Mouse (Mus musculus) hindbrain, embryonic 15.5 days (tissue): ENCODE measurements around the gene Mvb12a. TPM values are rescaled to one million over a fixed set of nuclear protein-coding genes. Genes with fewer than 3 reads are reported as not detected.
A peak's percentile ranks its signal among the peaks of the same experiment; 100 is the strongest.

ENCODE experiments used
- ATAC-seq: fragments of 200-750 bp; cut with Nextera tagmentation; 2 replicates; pipeline ENCODE4 v1.8.0; 2017; ENCODE audit warnings: low read depth, moderate number of reproducible peaks, moderate TSS enrichment; ENCODE audit not compliant: low FRiP score
- H3K27ac ChIP-seq: fragments of 300-500 bp; sonication (generic); replicated peaks from 2 replicates; pipeline ENCODE4 v1.5.1; 2015; ENCODE audit warnings: mild to moderate bottlenecking, inconsistent platforms
- H3K27me3 ChIP-seq: fragments of 300-500 bp; sonication (generic); 2 replicates; pipeline ENCODE4 v1.6.1; 2015; ENCODE audit warnings: control low read depth, inconsistent platforms
- H3K36me3 ChIP-seq: fragments of 300-500 bp; sonication (generic); 2 replicates; pipeline ENCODE4 v1.6.1; 2015; ENCODE audit warnings: control low read depth, inconsistent platforms
- H3K4me1 ChIP-seq: fragments of 300-500 bp; sonication (generic); replicated peaks from 2 replicates; pipeline ENCODE4 v1.6.1; 2015; ENCODE audit warnings: control low read depth, inconsistent platforms
- H3K4me2 ChIP-seq: fragments of 300-500 bp; sonication (generic); 2 replicates; pipeline ENCODE4 v1.6.1; 2015; ENCODE audit warnings: moderate library complexity, mild to moderate bottlenecking, inconsistent platforms
- H3K4me3 ChIP-seq: fragments of 300-500 bp; sonication (generic); 2 replicates; pipeline ENCODE4 v1.5.1; 2015; ENCODE audit warnings: mild to moderate bottlenecking, inconsistent platforms
- H3K9ac ChIP-seq: fragments of 300-500 bp; sonication (generic); 2 replicates; pipeline ENCODE4 v1.6.1; 2015; ENCODE audit warnings: inconsistent platforms
- H3K9me3 ChIP-seq: fragments of 300-500 bp; sonication (generic); 2 replicates; pipeline ENCODE4 v1.6.1; 2016; ENCODE audit warnings: control low read depth, inconsistent platforms
- WGBS: fragments of 180-500 bp; shearing (Covaris S2); methylation state at CpG from one replicate; pipeline ENCODE4 v1.1.7; 2015; 5-methylcytosine and 5-hydroxymethylcytosine counted together
- polyA plus RNA-seq: library from polyadenylated mRNA; unstranded; fragments of >200 nt; fragmentation: Nextera tagmentation; extraction: Ambion mirVana; gene quantifications from 2 replicates; pipeline ENCODE4 v1.2.1, GENCODE M21; 2015

Mvb12a gene
- polyA plus RNA-seq, 1 experiment from 2014 or later, result 60.3 TPM

DNA sequence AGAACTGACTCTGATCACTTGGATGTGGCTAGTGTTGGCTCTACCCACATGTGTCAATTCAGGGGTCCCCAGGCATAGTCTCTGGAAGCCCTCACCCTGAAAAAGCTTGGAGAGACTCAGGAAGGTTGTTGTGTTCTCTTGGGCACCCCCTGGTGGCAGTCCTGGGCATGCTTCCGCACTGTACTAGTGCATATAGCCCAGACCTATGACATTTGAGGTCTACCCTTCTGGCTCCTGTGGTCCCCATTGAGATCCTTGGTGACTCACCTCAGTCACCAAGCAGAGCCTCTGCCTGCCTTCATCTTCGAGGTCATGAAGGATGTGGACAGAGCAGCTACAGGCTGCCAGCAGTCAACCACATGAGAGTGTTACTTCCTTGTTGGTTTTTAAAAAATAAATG is 44.2 kb downstream of the Mvb12a start:
- no peak for ATAC-seq

DNA sequence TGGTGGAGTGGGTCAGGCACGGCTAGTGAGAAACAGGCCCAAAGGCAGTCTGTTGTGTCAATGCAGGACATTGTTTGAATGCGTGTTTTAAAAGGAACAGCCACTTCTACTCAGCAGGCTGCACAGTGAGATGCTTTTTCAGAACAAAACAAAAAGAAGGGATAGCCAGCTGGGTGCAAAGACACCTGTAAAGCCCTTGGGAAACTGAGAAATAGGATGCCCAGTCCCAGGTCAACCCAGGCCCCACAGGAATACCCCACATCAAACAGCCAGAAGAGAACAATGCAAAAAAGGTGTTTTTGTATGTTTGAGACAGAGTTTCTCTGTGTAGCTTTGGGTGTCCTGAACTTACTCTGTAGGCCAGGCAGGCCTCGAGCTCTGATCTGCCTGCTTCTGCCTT is 46.0 kb downstream of the Mvb12a start:
- Histone ChIP-seq H3K9me3 (no peaks in the 10 kb centered on the region), H3K4me2 (no peak overlapping the region), H3K4me3 (no peak overlapping the region), H3K27me3 (no peaks in the 10 kb centered on the region), H3K36me3 (peaks cover 29% of the 10 kb centered on the region), H3K27ac (no peak overlapping the region), H3K9ac (no peak overlapping the region), H3K4me1 (peaks cover 23% of the 10 kb centered on the region)
- no peak for ATAC-seq
- WGBS, result 60% methylated on average over 3 of the region's 3 CpGs

More for the DNA sequence above, 44.2 kb downstream of the Mvb12a start:
- H3K4me2 ChIP-seq, result no peak overlapping the region
- peaks cover 10% of the 10 kb centered on the region for H3K4me1 ChIP-seq
- H3K9me3 ChIP-seq, result no peaks in the 10 kb centered on the region
- WGBS, result 80% methylated on average over 2 of the region's 2 CpGs
- no peaks in the 10 kb centered on the region for H3K27me3 ChIP-seq
- H3K9ac ChIP-seq, result no peak overlapping the region
- H3K36me3 ChIP-seq, result peaks cover 33% of the 10 kb centered on the region
- no peak overlapping the region for H3K27ac ChIP-seq
- H3K4me3 ChIP-seq, result no peak overlapping the region

DNA sequence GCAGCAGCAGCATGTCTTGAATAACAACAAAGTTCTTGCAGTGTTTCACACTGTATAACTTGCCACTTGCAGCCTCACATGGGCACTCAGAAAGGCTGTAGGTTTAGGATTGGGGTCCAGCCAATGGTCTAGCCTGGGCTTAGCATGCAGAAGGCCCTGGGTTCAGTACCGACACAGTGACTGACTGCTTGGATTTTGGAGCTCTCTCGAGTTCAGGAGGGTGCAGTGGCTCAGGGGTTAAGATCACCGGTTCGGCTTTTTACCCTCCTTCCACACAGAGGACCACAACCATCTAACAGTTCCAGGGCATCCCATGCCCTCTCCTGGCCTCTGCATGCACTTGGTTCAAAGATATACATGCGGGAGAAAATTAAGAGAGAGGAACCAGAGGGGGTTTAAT is 48.3 kb downstream of the Mvb12a start:
- Histone ChIP-seq H3K9me3 (no peaks in the 10 kb centered on the region), H3K4me1 (peaks cover 33% of the 10 kb centered on the region), H3K9ac (peak overlapping the region; percentile 94), H3K27ac (peak overlapping the region; percentile 99), H3K4me3 (peak overlapping the region; percentile 83), H3K4me2 (peak overlapping the region; percentile 97), H3K36me3 (peaks cover 7% of the 10 kb centered on the region), H3K27me3 (no peaks in the 10 kb centered on the region)
- WGBS, result 27% methylated on average over 5 of the region's 5 CpGs
- no peak for ATAC-seq

DNA sequence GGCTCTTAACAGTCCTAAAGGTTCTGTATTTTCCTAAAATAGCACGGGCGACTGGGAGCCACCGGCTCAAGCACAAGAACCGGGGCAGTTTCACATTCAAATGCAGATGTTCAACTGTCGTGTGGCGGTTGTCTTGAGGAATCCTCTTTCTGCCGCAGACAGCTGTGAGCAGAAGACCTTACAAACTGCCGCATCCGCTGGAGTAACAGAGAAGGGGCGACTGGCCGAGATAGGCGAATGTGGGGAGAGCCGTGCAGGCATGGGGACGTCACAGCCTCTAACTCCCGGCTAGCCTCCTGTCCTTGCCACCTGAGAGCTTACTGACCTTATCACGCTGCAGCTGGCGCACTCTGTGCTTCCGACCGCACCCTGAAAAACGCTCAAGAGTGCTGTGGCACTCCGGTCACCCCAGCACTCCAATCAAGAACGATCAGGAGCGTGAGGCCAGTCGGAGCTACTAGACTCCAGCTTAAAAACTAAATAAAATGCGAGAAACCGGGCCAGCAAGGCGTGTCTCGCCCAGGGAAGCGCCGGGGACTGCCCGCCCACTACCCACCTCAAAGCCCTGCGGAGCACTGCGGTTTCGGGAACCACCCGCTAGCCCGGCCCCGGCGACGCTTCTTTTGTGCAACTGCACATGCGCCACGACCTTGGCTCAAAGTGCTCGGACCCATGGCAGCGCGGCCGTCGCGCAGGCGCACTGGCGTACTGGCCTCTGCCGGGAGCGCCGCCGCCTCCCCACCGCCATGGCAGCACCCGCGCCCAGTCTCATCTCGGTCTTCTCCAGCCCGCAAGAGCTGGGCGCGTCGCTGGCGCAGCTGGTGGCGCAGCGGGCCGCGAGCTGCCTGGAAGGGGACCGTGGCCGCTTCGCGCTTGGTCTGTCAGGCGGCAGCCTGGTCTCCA is 49.0 kb downstream of the Mvb12a start, which contains the start of gene Pgls:
Gene Pgls, plus strand, starts transcription at position 706 of the 903 bp plus-strand sequence.
- WGBS, result under 1% methylated on average over 71 of the region's 71 CpGs
- H3K4me1 ChIP-seq, result peaks cover 34% of the 10 kb centered on the region
- H3K36me3 ChIP-seq, result peaks cover under 1% of the 10 kb centered on the region; the same call in 1 of the 2 replicates
- ATAC-seq, result peak; percentile 87
- no peaks in the 10 kb centered on the region for H3K27me3 ChIP-seq
- peak within 1 kb of the TSS; percentile 94 for H3K9ac ChIP-seq
- H3K4me3 ChIP-seq, result peak within 1 kb of the TSS; percentile 83
- H3K27ac ChIP-seq, result peak within 1 kb of the TSS; percentile 99
- H3K9me3 ChIP-seq, result no peaks in the 10 kb centered on the region
- peak within 1 kb of the TSS; percentile 97 for H3K4me2 ChIP-seq

DNA sequence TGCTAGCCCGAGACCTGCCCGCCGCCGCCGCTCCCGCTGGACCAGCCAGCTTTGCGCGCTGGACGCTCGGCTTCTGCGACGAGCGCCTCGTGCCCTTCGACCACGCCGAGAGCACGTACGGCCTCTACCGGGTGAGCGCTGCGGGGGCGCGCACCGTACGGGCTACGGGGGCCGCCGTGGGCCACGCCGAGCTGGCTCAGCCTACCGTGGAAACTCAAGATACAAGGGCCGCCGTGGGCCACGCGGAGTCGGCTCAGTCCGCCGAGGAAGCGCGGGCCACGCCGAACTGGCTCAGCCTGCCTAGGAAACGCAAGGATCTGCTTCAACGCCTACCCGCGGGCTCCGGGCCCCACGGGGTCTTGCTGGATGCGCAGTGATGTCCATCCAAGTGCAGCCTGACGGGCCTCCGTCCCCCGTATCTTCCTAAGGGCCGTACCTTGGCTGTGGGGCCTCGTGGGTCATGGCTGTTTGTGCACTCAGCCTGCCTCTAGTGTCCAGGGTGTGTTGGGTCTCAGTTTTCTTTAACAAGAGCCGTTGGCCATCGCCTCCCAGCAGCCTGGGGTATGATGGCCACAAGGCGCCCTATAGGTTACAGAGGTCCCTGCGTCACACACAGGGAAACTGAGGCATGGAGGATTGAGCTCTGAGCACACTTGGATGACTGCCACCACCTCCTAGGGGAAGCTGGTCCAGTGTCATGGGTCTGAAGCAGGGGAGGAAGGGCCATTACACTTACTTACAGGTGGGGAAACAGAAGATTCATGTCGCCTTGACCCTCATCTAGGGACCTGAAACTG is 49.9 kb downstream of the Mvb12a start:
- Histone ChIP-seq H3K27ac (peak overlapping the region; percentile 99), H3K4me1 (peaks cover 34% of the 10 kb centered on the region), H3K27me3 (no peaks in the 10 kb centered on the region), H3K36me3 (no peaks in the 10 kb centered on the region), H3K9ac (peak overlapping the region; percentile 94), H3K9me3 (no peaks in the 10 kb centered on the region), H3K4me3 (peak overlapping the region; percentile 83), H3K4me2 (peak overlapping the region; percentile 97)
- ATAC-seq, result peak; percentile 77
- 5% methylated on average over 60 of the region's 60 CpGs for WGBS

DNA sequence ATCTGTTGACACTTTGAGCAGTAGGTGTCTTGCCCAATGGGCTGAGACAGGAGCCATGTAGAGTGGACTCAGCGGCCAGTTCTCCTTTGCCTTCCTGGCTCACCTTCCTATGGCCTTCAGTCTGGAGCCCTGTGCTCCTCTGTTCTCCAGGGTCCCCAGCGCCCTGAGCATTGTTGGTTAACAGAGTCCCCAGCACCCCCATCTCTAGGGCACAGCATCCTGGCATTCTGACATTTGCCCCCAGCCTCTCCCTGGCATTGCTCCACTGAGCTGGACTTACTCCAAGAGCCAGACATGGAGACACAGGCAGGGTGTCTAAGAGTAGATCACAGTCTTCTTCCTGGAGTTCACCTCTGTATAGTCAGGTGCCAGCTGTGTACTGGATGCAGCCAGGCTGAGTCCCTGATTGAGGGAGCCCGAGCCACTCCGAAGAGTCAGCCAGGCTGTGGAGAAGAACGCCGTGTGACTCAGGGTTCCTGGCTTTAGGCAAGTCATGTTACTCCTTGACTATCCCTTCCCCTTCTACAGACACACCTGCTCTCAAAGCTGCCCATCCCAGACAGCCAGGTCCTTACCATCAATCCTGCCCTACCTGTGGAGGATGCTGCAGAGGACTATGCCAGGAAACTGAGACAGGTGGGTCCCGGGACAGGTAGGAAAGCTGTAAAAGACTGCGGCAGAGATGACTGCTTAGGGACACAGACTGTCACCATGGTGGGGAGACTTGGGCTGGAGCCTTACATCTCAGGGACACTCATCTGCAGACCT is 51.0 kb downstream of the Mvb12a start:
- Histone ChIP-seq H3K9me3 (no peaks in the 10 kb centered on the region), H3K4me3 (no peak overlapping the region; the same call in 1 of the 2 replicates), H3K9ac (peak overlapping the region; percentile 2; the same call in 1 of the 2 replicates)

DNA sequence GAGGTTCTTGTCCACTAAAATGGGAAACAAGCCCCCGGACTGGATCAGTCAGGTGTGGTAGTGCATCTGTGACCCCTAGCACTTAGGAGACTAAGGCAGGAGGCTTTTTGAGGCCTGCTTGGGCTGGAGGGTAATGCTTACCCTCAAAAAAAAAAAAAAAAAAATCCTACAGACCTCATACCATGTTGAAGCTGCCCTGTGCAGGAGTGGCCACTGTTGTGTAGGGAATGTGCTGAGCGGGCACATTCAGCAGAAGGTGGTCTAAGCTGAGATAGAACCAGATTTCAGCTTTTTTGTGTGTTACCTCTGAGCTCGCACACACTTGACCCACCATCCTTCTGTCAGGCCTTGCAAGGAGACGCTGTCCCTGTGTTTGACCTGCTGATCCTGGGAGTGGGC is 51.6 kb downstream of the Mvb12a start:
- H3K4me1 ChIP-seq, result peaks cover 34% of the 10 kb centered on the region
- WGBS, result 99% methylated on average over 4 of the region's 4 CpGs
- no peaks in the 10 kb centered on the region for H3K27me3 ChIP-seq
- H3K36me3 ChIP-seq, result no peaks in the 10 kb centered on the region
- no peak for ATAC-seq
- H3K4me2 ChIP-seq, result no peak overlapping the region
- H3K9ac ChIP-seq, result 0 out of 2 replicates have a peak overlapping the region, but pooled peaks have one; percentile 2
- H3K27ac ChIP-seq, result no peak overlapping the region
- H3K4me3 ChIP-seq, result no peak overlapping the region
- no peaks in the 10 kb centered on the region for H3K9me3 ChIP-seq

More for the DNA sequence above, 51.0 kb downstream of the Mvb12a start:
- Histone ChIP-seq H3K27ac (peak overlapping the region; percentile 99; the same call in 1 of the 2 replicates), H3K27me3 (no peaks in the 10 kb centered on the region), H3K4me2 (peak overlapping the region; percentile 97; the same call in 1 of the 2 replicates), H3K4me1 (peaks cover 34% of the 10 kb centered on the region), H3K36me3 (no peaks in the 10 kb centered on the region)
- ATAC-seq, result no peak
- WGBS, result 95% methylated on average over 8 of the region's 8 CpGs

DNA sequence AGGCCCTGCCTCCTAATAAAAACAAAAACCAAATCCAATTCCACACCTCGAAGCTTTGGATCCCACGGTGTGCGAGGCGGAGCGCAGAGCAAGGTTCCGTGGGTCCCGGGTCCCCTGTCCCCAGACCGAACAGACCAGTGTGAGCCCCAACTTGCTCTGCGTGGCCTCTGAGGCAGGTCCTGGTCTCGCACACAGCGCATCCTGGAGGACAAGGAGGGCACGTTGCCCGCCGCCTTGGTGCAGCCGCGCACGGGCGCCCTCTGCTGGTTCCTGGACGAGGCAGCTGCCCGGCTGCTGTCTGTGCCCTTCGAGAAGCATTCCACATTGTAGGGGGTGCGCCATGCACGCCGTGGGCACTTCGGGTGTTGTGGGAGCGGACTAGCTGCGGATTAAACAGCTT is 53.1 kb downstream of the Mvb12a start:
- H3K4me1 ChIP-seq, result peaks cover 29% of the 10 kb centered on the region
- WGBS, result 7% methylated on average over 27 of the region's 27 CpGs
- no peak overlapping the region for H3K27ac ChIP-seq
- H3K9ac ChIP-seq, result no peak overlapping the region
- peak overlapping the region; percentile 9; the same call in 1 of the 2 replicates for H3K4me3 ChIP-seq
- no peaks in the 10 kb centered on the region for H3K9me3 ChIP-seq
- peaks cover 12% of the 10 kb centered on the region for H3K27me3 ChIP-seq
- no peak for ATAC-seq
- peak overlapping the region; percentile 29 for H3K4me2 ChIP-seq
- H3K36me3 ChIP-seq, result peaks cover 4% of the 10 kb centered on the region; the same call in 1 of the 2 replicates

DNA sequence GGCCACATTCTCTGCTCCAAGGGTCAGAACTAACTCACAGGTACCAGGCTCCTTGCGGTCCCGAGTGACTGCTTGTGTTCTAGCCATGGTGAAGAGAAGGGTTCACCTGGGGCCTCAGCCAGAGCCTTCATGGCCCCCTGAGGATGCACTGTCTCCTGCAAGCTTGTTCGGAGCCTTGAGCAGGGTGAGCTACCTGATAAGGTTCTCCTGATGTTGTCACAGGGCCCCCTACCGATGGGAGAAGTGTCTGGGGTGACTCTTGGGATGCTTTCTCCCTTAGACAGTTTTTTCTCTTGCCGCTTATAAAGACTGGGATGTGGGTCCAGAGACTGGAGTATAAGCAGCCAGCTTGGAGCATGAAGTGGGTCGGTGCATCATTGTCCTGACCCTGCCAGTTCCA is 53.7 kb downstream of the Mvb12a start:
- Histone ChIP-seq H3K27ac (no peak overlapping the region), H3K36me3 (peaks cover 4% of the 10 kb centered on the region; the same call in 1 of the 2 replicates), H3K4me2 (no peak overlapping the region), H3K9me3 (no peaks in the 10 kb centered on the region), H3K27me3 (peaks cover 15% of the 10 kb centered on the region), H3K4me1 (peaks cover 24% of the 10 kb centered on the region), H3K9ac (no peak overlapping the region), H3K4me3 (no peak overlapping the region)
- no peak for ATAC-seq
- 59% methylated on average over 6 of the region's 6 CpGs for WGBS

DNA sequence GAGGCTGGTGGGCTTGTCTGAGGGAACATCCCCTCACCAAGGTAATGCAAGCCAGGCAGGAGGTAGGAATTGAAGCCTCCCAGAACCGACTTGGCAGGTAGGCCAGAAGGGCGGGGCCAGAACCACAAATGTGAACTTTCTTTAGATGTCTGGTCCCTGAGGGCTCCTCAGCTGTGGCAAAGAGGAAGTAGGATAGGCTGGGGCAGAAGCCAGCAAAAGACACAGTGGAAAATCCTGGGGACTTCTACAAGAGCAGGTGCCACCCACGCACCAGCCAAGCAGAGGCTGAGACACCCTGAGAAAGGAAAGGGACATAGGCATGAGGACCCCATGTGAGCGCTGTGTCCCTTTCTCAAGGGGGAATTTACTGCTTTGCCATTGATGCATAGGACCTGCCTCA is 54.1 kb downstream of the Mvb12a start:
- no peak for ATAC-seq
- 85% methylated on average over 4 of the region's 4 CpGs for WGBS
- H3K4me1 ChIP-seq, result peaks cover 24% of the 10 kb centered on the region
- H3K9me3 ChIP-seq, result no peaks in the 10 kb centered on the region
- peaks cover 20% of the 10 kb centered on the region for H3K27me3 ChIP-seq
- no peak overlapping the region for H3K27ac ChIP-seq
- H3K4me3 ChIP-seq, result no peak overlapping the region
- H3K36me3 ChIP-seq, result peaks cover 4% of the 10 kb centered on the region; the same call in 1 of the 2 replicates
- H3K4me2 ChIP-seq, result no peak overlapping the region
- no peak overlapping the region for H3K9ac ChIP-seq

DNA sequence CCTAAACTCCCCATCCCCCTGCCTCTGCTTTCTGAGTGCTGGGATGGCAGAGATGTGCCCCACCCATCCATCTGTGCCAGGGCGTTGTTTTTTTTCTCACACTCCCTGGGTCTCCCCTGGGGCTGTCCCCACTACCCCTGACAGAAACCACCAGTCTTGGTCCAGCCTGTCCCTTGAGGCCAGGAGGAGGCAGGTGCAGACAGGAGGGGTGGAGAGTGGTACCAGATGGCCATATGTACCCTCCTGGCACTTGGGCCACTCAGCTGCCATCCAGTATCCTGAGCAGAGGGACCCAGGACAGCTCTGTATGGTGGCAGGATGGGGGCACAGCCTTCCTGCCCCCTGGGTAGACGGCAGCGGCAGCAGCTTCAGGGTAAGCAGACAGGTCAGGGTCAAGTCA is 54.7 kb downstream of the Mvb12a start, which contains the start of gene Fam129c:
Gene Fam129c, plus strand, starts transcription at position 198 of the 400 bp plus-strand sequence.
- Histone ChIP-seq H3K4me2 (no peak within 1 kb of the TSS), H3K4me1 (peaks cover 29% of the 10 kb centered on the region), H3K27me3 (peaks cover 24% of the 10 kb centered on the region), H3K9me3 (no peaks in the 10 kb centered on the region), H3K9ac (no peak within 1 kb of the TSS), H3K4me3 (no peak within 1 kb of the TSS), H3K36me3 (peaks cover 4% of the 10 kb centered on the region; the same call in 1 of the 2 replicates), H3K27ac (no peak within 1 kb of the TSS)
- WGBS, result 62% methylated on average over 3 of the region's 3 CpGs
- ATAC-seq, result no peak
